Mouse (Mus musculus) embryonic facial prominence, embryonic 15.5 days (tissue): ENCODE results near the gene Ptprg. TPM values are rescaled to one million over a fixed set of nuclear protein-coding genes. Genes with fewer than 3 reads are reported as not detected.

Experiments used
- ATAC-seq: fragments of 200-750 bp; cut with Nextera tagmentation; 2 replicates; pipeline ENCODE4 v1.8.0; 2017; ENCODE audit warnings: low read depth, moderate TSS enrichment; ENCODE audit not compliant: insufficient number of reproducible peaks, low FRiP score, low TSS enrichment
- H3K27ac ChIP-seq: fragments of 300-500 bp; sonication (generic); replicated peaks from 2 replicates; pipeline ENCODE4 v1.5.1; 2015; ENCODE audit warnings: mild to moderate bottlenecking, inconsistent platforms
- H3K27me3 ChIP-seq: fragments of 300-500 bp; sonication (generic); 2 replicates; pipeline ENCODE4 v1.6.1; 2015; ENCODE audit warnings: inconsistent platforms
- H3K36me3 ChIP-seq: fragments of 300-500 bp; sonication (generic); 2 replicates; pipeline ENCODE4 v1.6.1; 2015; ENCODE audit warnings: mild to moderate bottlenecking, inconsistent platforms
- H3K4me1 ChIP-seq: fragments of 300-500 bp; sonication (generic); 2 replicates; pipeline ENCODE4 v1.6.1; 2015; ENCODE audit warnings: inconsistent platforms
- H3K4me2 ChIP-seq: fragments of 300-500 bp; sonication (generic); replicated peaks from 2 replicates; pipeline ENCODE4 v1.6.1; 2015; ENCODE audit warnings: mild to moderate bottlenecking, inconsistent platforms
- H3K4me3 ChIP-seq: fragments of 300-500 bp; sonication (generic); replicated peaks from 2 replicates; pipeline ENCODE4 v1.5.1; 2015; ENCODE audit warnings: mild to moderate bottlenecking, inconsistent platforms
- H3K9ac ChIP-seq: fragments of 300-500 bp; sonication (generic); 2 replicates; pipeline ENCODE4 v1.6.1; 2015; ENCODE audit warnings: inconsistent platforms
- H3K9me3 ChIP-seq: fragments of 300-500 bp; sonication (generic); replicated peaks from 2 replicates; pipeline ENCODE4 v1.6.1; 2016; ENCODE audit warnings: inconsistent platforms
- WGBS: fragments of 180-500 bp; shearing (Covaris S2); methylation state at CpG from one replicate; pipeline ENCODE4 v1.1.7; 2015; 5-methylcytosine and 5-hydroxymethylcytosine counted together
- polyA plus RNA-seq: library from polyadenylated mRNA; unstranded; fragments of >200 nt; fragmentation: Nextera tagmentation; extraction: Ambion mirVana; gene quantifications from 2 replicates; pipeline ENCODE4 v1.2.1, GENCODE M21; 2015

Ptprg gene
- polyA plus RNA-seq, 1 experiment from 2014 or later: 25.6 TPM

- Histone ChIP-seq H3K27me3 (no peaks in the 10 kb centered on the region), H3K4me2 (no peak overlapping the region), H3K27ac (no peak overlapping the region), H3K4me3 (no peak overlapping the region), H3K36me3 (no peaks in the 10 kb centered on the region), H3K9ac (no peak overlapping the region), H3K4me1 (peaks cover 13% of the 10 kb centered on the region; the same call in 1 of the 2 replicates), H3K9me3 (no peaks in the 10 kb centered on the region)
- no peak for ATAC-seq
- 40% methylated on average over 4 of the region's 4 CpGs for WGBS
Observed at GRCm38 (mm10) chr14:11828086-11828485, 274.8 kb downstream of the Ptprg start.

- ATAC-seq: no peak
- Histone ChIP-seq H3K4me3 (no peak overlapping the region), H3K27me3 (no peaks in the 10 kb centered on the region), H3K4me1 (no peaks in the 10 kb centered on the region), H3K9me3 (no peaks in the 10 kb centered on the region), H3K9ac (no peak overlapping the region), H3K36me3 (no peaks in the 10 kb centered on the region), H3K4me2 (no peak overlapping the region), H3K27ac (no peak overlapping the region)
- 89% methylated on average over 3 of the region's 3 CpGs for WGBS
Observed at GRCm38 (mm10) chr14:11833678-11834077, 280.3 kb downstream of the Ptprg start.

- ATAC-seq: no peak
- WGBS: 75% methylated on average over 12 of the region's 12 CpGs
- Histone ChIP-seq H3K9me3 (no peaks in the 10 kb centered on the region), H3K9ac (no peak overlapping the region), H3K4me3 (no peak overlapping the region), H3K4me1 (no peaks in the 10 kb centered on the region), H3K27ac (no peak overlapping the region), H3K4me2 (no peak overlapping the region), H3K27me3 (no peaks in the 10 kb centered on the region), H3K36me3 (no peaks in the 10 kb centered on the region)
Observed at GRCm38 (mm10) chr14:11835706-11836445, 282.5 kb downstream of the Ptprg start.

- Histone ChIP-seq H3K4me1 (no peaks in the 10 kb centered on the region), H3K27me3 (no peaks in the 10 kb centered on the region), H3K9me3 (no peaks in the 10 kb centered on the region), H3K4me2 (no peak overlapping the region), H3K36me3 (no peaks in the 10 kb centered on the region), H3K27ac (no peak overlapping the region), H3K9ac (no peak overlapping the region), H3K4me3 (no peak overlapping the region)
- 62% methylated on average over 1 of the region's 1 CpGs for WGBS
- ATAC-seq: no peak
Observed at GRCm38 (mm10) chr14:11837714-11838113, 284.4 kb downstream of the Ptprg start.

GRCm38 (mm10) chr14:11841621-11842020, 288.3 kb downstream of the Ptprg start:
- no peaks in the 10 kb centered on the region for H3K27me3 ChIP-seq
- no peaks in the 10 kb centered on the region for H3K36me3 ChIP-seq
- no peaks in the 10 kb centered on the region for H3K9me3 ChIP-seq
- no peak overlapping the region for H3K9ac ChIP-seq
- no peak overlapping the region for H3K27ac ChIP-seq
- H3K4me1 ChIP-seq: no peaks in the 10 kb centered on the region
- no peak for ATAC-seq
- WGBS: 74% methylated on average over 4 of the region's 4 CpGs
- H3K4me3 ChIP-seq: no peak overlapping the region
- H3K4me2 ChIP-seq: no peak overlapping the region

GRCm38 (mm10) chr14:11852896-11853295, 299.6 kb downstream of the Ptprg start:
- WGBS: 65% methylated on average over 3 of the region's 3 CpGs
- Histone ChIP-seq H3K4me3 (no peak overlapping the region), H3K36me3 (no peaks in the 10 kb centered on the region), H3K4me1 (peaks cover 3% of the 10 kb centered on the region; the same call in 1 of the 2 replicates), H3K9ac (no peak overlapping the region), H3K9me3 (no peaks in the 10 kb centered on the region), H3K4me2 (no peak overlapping the region), H3K27ac (no peak overlapping the region), H3K27me3 (no peaks in the 10 kb centered on the region)
- ATAC-seq: no peak

- Histone ChIP-seq H3K9me3 (no peaks in the 10 kb centered on the region), H3K4me1 (peaks cover 9% of the 10 kb centered on the region; the same call in 1 of the 2 replicates), H3K4me3 (no peak overlapping the region), H3K27me3 (no peaks in the 10 kb centered on the region), H3K9ac (no peak overlapping the region), H3K27ac (no peak overlapping the region), H3K4me2 (no peak overlapping the region), H3K36me3 (no peaks in the 10 kb centered on the region)
- no peak for ATAC-seq
Observed at GRCm38 (mm10) chr14:11855499-11855898, 302.2 kb downstream of the Ptprg start.

- no peak overlapping the region for H3K4me3 ChIP-seq
- H3K4me1 ChIP-seq: peaks cover 10% of the 10 kb centered on the region
- ATAC-seq: no peak
- WGBS: 46% methylated on average over 3 of the region's 3 CpGs
- no peak overlapping the region for H3K27ac ChIP-seq
- no peaks in the 10 kb centered on the region for H3K36me3 ChIP-seq
- no peaks in the 10 kb centered on the region for H3K9me3 ChIP-seq
- H3K4me2 ChIP-seq: no peak overlapping the region
- H3K27me3 ChIP-seq: no peaks in the 10 kb centered on the region
- H3K9ac ChIP-seq: no peak overlapping the region
Observed at GRCm38 (mm10) chr14:11857928-11858481, 304.7 kb downstream of the Ptprg start.

GRCm38 (mm10) chr14:11863286-11863685, 310.0 kb downstream of the Ptprg start:
- peaks cover 24% of the 10 kb centered on the region for H3K4me1 ChIP-seq
- 46% methylated on average over 3 of the region's 3 CpGs for WGBS
- no peak for ATAC-seq

GRCm38 (mm10) chr14:11864840-11865239, 311.5 kb downstream of the Ptprg start:
- Histone ChIP-seq H3K4me2 (no peak overlapping the region), H3K27ac (no peak overlapping the region), H3K9ac (no peak overlapping the region), H3K36me3 (no peaks in the 10 kb centered on the region), H3K27me3 (no peaks in the 10 kb centered on the region), H3K9me3 (no peaks in the 10 kb centered on the region), H3K4me1 (peaks cover 22% of the 10 kb centered on the region), H3K4me3 (no peak overlapping the region)
- 17% methylated on average over 3 of the region's 3 CpGs for WGBS
- ATAC-seq: no peak

More at GRCm38 (mm10) chr14:11863286-11863685, 310.0 kb downstream of the Ptprg start:
- H3K27me3 ChIP-seq: no peaks in the 10 kb centered on the region
- H3K4me3 ChIP-seq: no peak overlapping the region
- no peak overlapping the region for H3K4me2 ChIP-seq
- no peak overlapping the region for H3K9ac ChIP-seq
- H3K27ac ChIP-seq: no peak overlapping the region
- no peaks in the 10 kb centered on the region for H3K36me3 ChIP-seq
- H3K9me3 ChIP-seq: no peaks in the 10 kb centered on the region

- Histone ChIP-seq H3K9me3 (no peaks in the 10 kb centered on the region), H3K36me3 (no peaks in the 10 kb centered on the region), H3K27ac (peak overlapping the region; percentile 66; the same call in 1 of the 2 replicates), H3K4me3 (no peak overlapping the region), H3K9ac (no peak overlapping the region), H3K27me3 (no peaks in the 10 kb centered on the region), H3K4me1 (peaks cover 27% of the 10 kb centered on the region), H3K4me2 (no peak overlapping the region)
- no peak for ATAC-seq
- 18% methylated on average over 5 of the region's 5 CpGs for WGBS
Observed at GRCm38 (mm10) chr14:11865332-11865731, 312.0 kb downstream of the Ptprg start.

GRCm38 (mm10) chr14:11865872-11866271, 312.5 kb downstream of the Ptprg start:
- Histone ChIP-seq H3K4me3 (no peak overlapping the region), H3K9me3 (no peaks in the 10 kb centered on the region), H3K4me1 (peaks cover 28% of the 10 kb centered on the region), H3K27me3 (no peaks in the 10 kb centered on the region), H3K27ac (no peak overlapping the region), H3K4me2 (no peak overlapping the region), H3K36me3 (no peaks in the 10 kb centered on the region), H3K9ac (no peak overlapping the region)
- no peak for ATAC-seq
- WGBS: 66% methylated on average over 6 of the region's 6 CpGs
